Mouse (Mus musculus) olfactory bulb, adult 2 months (tissue): Measurements from ENCODE around the gene Sox13. TPM values are rescaled to one million over a fixed set of nuclear protein-coding genes. Genes with fewer than 3 reads are reported as not detected.

Experiments
- H3K27ac ChIP-seq: fragments of 200-500 bp; 2 replicates; pipeline ENCODE4 v1.5.1; 2012; ENCODE audit warnings: low read depth, low read length; ENCODE audit not compliant: insufficient read depth
- H3K4me1 ChIP-seq: fragments of 200-500 bp; 2 replicates; pipeline ENCODE4 v1.6.1; 2012; ENCODE audit warnings: low read length; ENCODE audit not compliant: control insufficient read depth, insufficient read depth
- H3K4me3 ChIP-seq: fragments of 200-500 bp; 2 replicates; pipeline ENCODE4 v1.5.1; 2012; ENCODE audit warnings: mild to moderate bottlenecking, low read depth, low read length, moderate library complexity; ENCODE audit not compliant: insufficient read depth
- CTCF ChIP-seq: fragments of 200-500 bp; IDR thresholded peaks from 2 replicates; pipeline ENCODE4 v1.5.1; 2012; ENCODE audit warnings: low read depth, mild to moderate bottlenecking, low read length, moderate library complexity; ENCODE audit not compliant: insufficient read depth
- POLR2A ChIP-seq: fragments of 200-500 bp; IDR thresholded peaks from 2 replicates; pipeline ENCODE4 v1.6.1; 2012; ENCODE audit warnings: mild to moderate bottlenecking, low read depth, low read length, moderate library complexity; ENCODE audit not compliant: insufficient read depth
- WGBS: fragments of 180-500 bp; shearing (Covaris S2); methylation state at CpG from one replicate; pipeline ENCODE4 v1.1.7; 2018; 5-methylcytosine and 5-hydroxymethylcytosine counted together
- polyA plus RNA-seq: library from polyadenylated mRNA; stranded (reverse); fragments of >200 nt; gene quantifications from 2 replicates; pipeline ENCODE4 v1.2.4, GENCODE M21; 2012; ENCODE audit warnings: low replicate concordance; ENCODE audit not compliant: missing spikeins, insufficient read depth, insufficient read length

The Sox13 gene
- polyA plus RNA-seq, 1 experiment, result not detected

GRCm38 (mm10) chr1:133396693-133397092 is 27.5 kb downstream of the Sox13 start:
- TF ChIP-seq POLR2A (no peak), CTCF (no peak)
- peaks cover 21% of the 10 kb centered on the region for H3K4me1 ChIP-seq
- H3K4me3 ChIP-seq, result no peak overlapping the region
- H3K27ac ChIP-seq, result no peak overlapping the region
- WGBS, result 90% methylated on average over 5 of the region's 5 CpGs

DNA sequence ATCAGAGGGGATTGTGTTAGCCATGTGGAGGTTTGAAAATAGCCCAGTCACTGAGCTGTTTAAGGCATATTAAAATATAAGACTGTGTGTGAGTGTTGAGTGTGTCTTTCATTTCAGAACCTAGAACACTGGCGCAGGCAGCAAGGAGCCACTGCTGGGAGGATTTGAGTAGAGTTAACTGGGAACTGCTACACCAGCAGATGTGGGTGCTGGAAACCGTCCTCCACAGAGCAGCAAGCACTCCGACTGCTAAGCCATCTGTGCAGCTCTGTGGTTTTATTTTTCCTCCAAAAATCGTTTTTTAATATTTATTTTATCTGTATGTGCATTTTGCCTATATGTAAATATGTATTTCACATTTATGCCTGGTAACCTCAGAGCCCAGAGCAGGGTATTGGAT is 29.5 kb downstream of the Sox13 start:
- no peak overlapping the region for H3K27ac ChIP-seq
- TF ChIP-seq POLR2A (no peak), CTCF (no peak)
- peaks cover 19% of the 10 kb centered on the region for H3K4me1 ChIP-seq
- WGBS, result 70% methylated on average over 4 of the region's 4 CpGs
- no peak overlapping the region for H3K4me3 ChIP-seq

GRCm38 (mm10) chr1:133387539-133388268 is 36.5 kb downstream of the Sox13 start:
- TF ChIP-seq POLR2A, result no peak
- no peak for TF ChIP-seq CTCF
- Histone ChIP-seq H3K27ac (no peak overlapping the region), H3K4me1 (0 out of 2 replicates have a peak, but pooled peaks cover 7% of the 10 kb centered on the region), H3K4me3 (no peak overlapping the region)
- WGBS, result 86% methylated on average over 19 of the region's 19 CpGs

DNA sequence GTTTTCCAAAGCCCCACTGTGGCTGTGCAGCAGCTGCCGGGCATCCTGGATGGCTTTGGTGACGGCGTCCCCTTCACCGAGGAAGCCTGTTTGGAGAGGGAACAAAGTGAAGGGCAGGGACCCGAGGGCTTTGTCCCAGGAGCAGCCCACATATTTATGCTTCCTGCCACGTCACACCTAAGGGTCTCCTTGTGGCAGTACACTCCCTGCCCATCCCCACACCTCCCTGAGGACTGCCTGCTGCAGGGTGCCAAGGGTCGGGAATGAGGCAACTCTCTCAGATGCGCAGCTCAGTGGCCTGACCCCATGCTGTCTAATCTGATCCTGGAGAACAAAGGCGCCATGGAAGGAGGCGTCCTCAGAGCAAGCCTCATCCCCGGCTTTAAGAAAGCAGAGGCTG is 38.0 kb downstream of the Sox13 start:
- H3K4me1 ChIP-seq, result peaks cover 12% of the 10 kb centered on the region; the same call in 1 of the 2 replicates
- 74% methylated on average over 11 of the region's 11 CpGs for WGBS
- H3K4me3 ChIP-seq, result no peak overlapping the region
- no peak overlapping the region for H3K27ac ChIP-seq
- TF ChIP-seq CTCF (no peak), POLR2A (no peak)

DNA sequence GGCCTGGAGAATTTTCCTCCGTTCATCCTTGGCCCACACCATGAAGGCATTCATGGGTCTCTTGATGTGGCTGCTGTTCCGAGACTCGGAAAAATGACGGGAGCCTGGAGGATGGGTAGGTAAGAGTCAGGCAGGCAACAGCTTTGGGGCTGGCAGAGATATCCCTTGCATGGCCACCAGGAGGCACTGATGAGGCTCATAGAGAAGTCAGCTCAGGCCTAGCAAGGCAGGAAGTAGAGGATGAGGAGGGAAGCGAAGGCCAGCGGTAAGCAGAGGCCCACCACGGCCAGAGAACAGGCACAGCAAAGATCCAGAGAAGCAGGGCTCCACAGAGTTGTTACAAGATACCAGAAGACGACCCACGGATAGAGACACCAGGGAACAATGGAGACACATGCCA is 38.7 kb downstream of the Sox13 start:
- H3K4me3 ChIP-seq, result no peak overlapping the region
- peaks cover 15% of the 10 kb centered on the region for H3K4me1 ChIP-seq
- H3K27ac ChIP-seq, result no peak overlapping the region
- 55% methylated on average over 9 of the region's 9 CpGs for WGBS
- no peak for TF ChIP-seq POLR2A
- peak; percentile 62; the same call in 1 of the 2 replicates for TF ChIP-seq CTCF

- no peak for TF ChIP-seq POLR2A
- peaks cover 28% of the 10 kb centered on the region for H3K4me1 ChIP-seq
- no peak overlapping the region for H3K27ac ChIP-seq
- 95% methylated on average over 14 of the region's 14 CpGs for WGBS
- H3K4me3 ChIP-seq, result no peak overlapping the region
Measured at GRCm38 (mm10) chr1:133383157-133383783, 40.9 kb downstream of the Sox13 start.

- TF ChIP-seq POLR2A (no peak), CTCF (no peak)
- WGBS, result 73% methylated on average over 12 of the region's 12 CpGs
- no peak overlapping the region for H3K4me3 ChIP-seq
- peaks cover 28% of the 10 kb centered on the region for H3K4me1 ChIP-seq
- H3K27ac ChIP-seq, result no peak overlapping the region
Measured at GRCm38 (mm10) chr1:133382552-133383155, 41.5 kb downstream of the Sox13 start.

DNA sequence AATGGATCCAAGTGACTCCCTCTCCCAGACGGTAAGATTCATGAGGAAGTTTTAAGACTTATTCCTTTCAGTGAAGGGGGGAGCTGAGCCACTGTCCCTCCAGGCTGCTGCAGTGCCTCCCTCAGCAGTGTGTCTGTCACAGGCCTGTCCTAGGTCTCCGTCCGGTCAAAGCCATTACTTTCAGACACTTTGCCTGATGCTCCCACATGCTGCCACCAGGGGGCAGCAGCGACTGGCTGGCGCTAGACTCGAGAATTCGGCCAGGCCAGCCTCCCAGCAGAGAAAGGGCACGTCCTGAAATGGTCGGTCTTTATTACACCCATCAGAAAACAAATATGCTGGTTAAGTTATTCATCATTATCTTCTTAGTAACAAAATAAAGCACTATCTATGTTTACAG is 42.2 kb downstream of the Sox13 start:
- Histone ChIP-seq H3K27ac (no peak overlapping the region), H3K4me1 (peaks cover 28% of the 10 kb centered on the region), H3K4me3 (no peak overlapping the region)
- WGBS, result 7% methylated on average over 9 of the region's 9 CpGs
- TF ChIP-seq POLR2A (no peak), CTCF (peak; percentile 99)
